Mouse (Mus musculus) E14TG2a.4 (cell line): ENCODE data around the gene Zfp341.

Experiments used
- H3K27me3 ChIP-seq: 2 replicates; pipeline ENCODE4 v1.6.1; 2014; ENCODE audit warnings: low read length, control low read depth; ENCODE audit not compliant: insufficient read depth
- H3K36me3 ChIP-seq: 2 replicates; pipeline ENCODE4 v1.6.1; 2014; ENCODE audit warnings: low read length, control low read depth; ENCODE audit not compliant: insufficient read depth
- H3K4me1 ChIP-seq: replicated peaks from 2 replicates; pipeline ENCODE4 v1.6.1; 2014; ENCODE audit warnings: low read depth, low read length, control low read depth
- H3K4me3 ChIP-seq: replicated peaks from 2 replicates; pipeline ENCODE4 v1.5.1; 2014; ENCODE audit warnings: mild to moderate bottlenecking, low read length
- H3K9me3 ChIP-seq: 2 replicates; pipeline ENCODE4 v1.6.1; 2014; ENCODE audit warnings: low read length, control low read depth
- CTCF ChIP-seq: conservative IDR thresholded peaks from 2 replicates; pipeline ENCODE4 v1.5.1; 2014; ENCODE audit warnings: low read length
- NANOG ChIP-seq: IDR thresholded peaks from 2 replicates; pipeline ENCODE4 v1.6.1; 2014; ENCODE audit warnings: borderline replicate concordance, low read length, mixed read lengths
- POU5F1 ChIP-seq: IDR thresholded peaks from 2 replicates; pipeline ENCODE4 v1.6.1; 2014; ENCODE audit warnings: low read length, borderline replicate concordance

The Zfp341 gene

DNA sequence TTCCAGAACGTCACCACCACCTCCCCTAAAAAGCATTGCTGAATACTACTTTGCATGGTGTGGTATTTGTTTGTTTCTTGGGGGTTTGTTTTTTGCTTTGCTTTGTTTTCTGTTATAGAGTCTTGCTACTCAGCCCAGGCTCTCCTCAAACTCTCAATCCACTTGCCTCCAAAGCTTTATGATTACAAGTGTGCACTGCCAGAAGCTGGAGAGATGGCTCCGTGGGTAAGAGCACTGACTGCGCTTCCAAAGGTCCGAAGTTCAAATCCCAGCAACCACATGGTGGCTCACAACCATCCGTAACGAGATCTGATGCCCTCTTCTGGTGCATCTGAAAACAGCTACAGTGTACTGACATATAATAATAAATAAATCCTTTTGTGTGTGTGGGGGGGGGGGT is 12.5 kb upstream of the Zfp341 start:
- H3K36me3 ChIP-seq = peaks cover 12% of the 10 kb centered on the region
- H3K4me3 ChIP-seq = no peak overlapping the region
- TF ChIP-seq CTCF = no peak
- TF ChIP-seq NANOG = no peak
- TF ChIP-seq POU5F1 = no peak
- H3K27me3 ChIP-seq = no peaks in the 10 kb centered on the region; the same call in 1 of the 2 replicates
- H3K9me3 ChIP-seq = no peaks in the 10 kb centered on the region
- peaks cover 25% of the 10 kb centered on the region for H3K4me1 ChIP-seq

DNA sequence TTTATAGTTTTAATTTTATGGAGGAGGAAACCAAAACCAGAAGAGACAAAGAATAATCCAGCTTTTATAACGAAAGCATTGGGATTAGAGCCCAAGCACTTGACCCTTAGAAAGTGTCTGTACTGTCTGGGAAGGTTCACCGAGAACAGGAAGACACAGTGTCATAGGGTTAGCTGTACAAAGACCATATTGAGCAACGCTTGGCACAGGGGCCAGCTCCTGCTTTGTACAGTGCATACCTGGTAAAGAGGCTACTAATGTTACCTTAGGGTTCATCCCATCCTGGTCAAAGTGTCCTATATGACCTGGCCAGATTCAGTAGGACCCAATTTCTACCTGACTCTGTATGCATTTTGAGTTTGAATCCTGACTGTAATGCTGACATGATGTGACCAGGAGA is 11.8 kb upstream of the Zfp341 start:
- H3K4me3 ChIP-seq = no peak overlapping the region
- H3K27me3 ChIP-seq = no peaks in the 10 kb centered on the region; the same call in 1 of the 2 replicates
- H3K36me3 ChIP-seq = peaks cover 5% of the 10 kb centered on the region
- H3K9me3 ChIP-seq = no peaks in the 10 kb centered on the region
- no peak for TF ChIP-seq NANOG
- TF ChIP-seq CTCF = no peak
- TF ChIP-seq POU5F1 = no peak
- peaks cover 25% of the 10 kb centered on the region for H3K4me1 ChIP-seq

DNA sequence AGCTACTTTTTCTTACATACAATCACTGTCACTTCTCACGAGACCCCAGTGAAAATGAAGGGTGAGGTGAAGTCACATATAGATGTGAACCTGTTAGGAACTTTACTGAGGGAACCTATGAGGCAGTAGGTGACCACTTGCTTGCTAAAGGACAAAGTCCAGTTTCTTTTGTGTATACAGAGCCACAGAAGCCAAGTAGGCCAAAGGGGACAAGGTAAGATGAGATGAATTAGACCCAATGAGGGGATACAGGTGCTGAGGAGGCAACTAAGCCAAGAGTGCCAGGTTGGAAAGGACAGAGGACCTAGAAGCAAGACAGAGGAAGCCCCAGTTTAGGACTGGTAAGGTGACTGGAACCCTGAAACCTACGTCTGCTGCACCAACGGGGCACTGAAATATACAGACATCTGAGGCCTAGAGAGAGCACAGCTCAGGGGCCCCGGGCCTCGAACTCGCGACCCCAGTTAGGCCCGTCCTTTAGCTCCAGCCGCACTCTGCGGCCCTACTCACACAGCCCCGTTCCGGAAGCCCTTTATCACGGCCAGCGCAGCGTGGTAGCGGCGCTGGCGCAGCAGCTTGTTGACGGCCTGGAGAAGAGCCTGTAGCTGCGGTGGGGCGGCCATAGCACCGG is 10.0 kb upstream of the Zfp341 start:
- Histone ChIP-seq H3K27me3 (no peaks in the 10 kb centered on the region; the same call in 1 of the 2 replicates), H3K4me1 (peaks cover 19% of the 10 kb centered on the region)

GRCm38 (mm10) chr2:154603638-154604153 is 9.4 kb upstream of the Zfp341 start, which contains the start of gene Pxmp4:
Pxmp4 (minus strand) TSS chr2:154603708.
- Histone ChIP-seq H3K9me3 (no peaks in the 10 kb centered on the region), H3K36me3 (peaks cover 5% of the 10 kb centered on the region; the same call in 1 of the 2 replicates), H3K27me3 (peaks cover 4% of the 10 kb centered on the region; the same call in 1 of the 2 replicates), H3K4me3 (peak within 1 kb of the TSS; percentile 86), H3K4me1 (peaks cover 22% of the 10 kb centered on the region)
- TF ChIP-seq NANOG (no peak), POU5F1 (no peak), CTCF (no peak)

More for the DNA sequence above, 10.0 kb upstream of the Zfp341 start:
- TF ChIP-seq CTCF = no peak
- TF ChIP-seq NANOG = no peak
- no peak for TF ChIP-seq POU5F1
- Histone ChIP-seq H3K36me3 (peaks cover 5% of the 10 kb centered on the region), H3K4me3 (peak overlapping the region; percentile 86), H3K9me3 (no peaks in the 10 kb centered on the region)

DNA sequence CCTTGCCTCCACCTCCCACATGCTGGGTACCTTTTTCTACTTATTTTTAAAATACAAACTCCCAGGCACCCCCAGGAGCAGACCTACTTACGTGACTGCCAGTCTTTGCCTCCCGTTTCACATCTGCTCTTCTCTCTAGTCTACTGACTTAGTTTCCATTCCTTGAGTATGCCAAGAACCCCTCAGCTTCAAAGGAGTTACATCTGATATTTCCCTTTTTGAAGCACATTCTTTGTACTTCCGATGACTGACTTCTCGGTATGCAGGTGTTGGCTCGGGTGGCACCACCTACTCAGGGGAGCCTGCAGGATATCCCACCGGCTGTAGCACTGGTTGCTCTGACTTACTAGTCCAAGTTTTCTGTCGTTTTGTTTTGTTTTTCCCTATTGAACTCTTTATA is 8.9 kb upstream of the Zfp341 start:
- no peaks in the 10 kb centered on the region for H3K9me3 ChIP-seq
- TF ChIP-seq NANOG (no peak), POU5F1 (no peak)
- peaks cover 4% of the 10 kb centered on the region; the same call in 1 of the 2 replicates for H3K27me3 ChIP-seq
- peaks cover 5% of the 10 kb centered on the region; the same call in 1 of the 2 replicates for H3K36me3 ChIP-seq
- H3K4me3 ChIP-seq = peak overlapping the region; percentile 86
- peaks cover 26% of the 10 kb centered on the region for H3K4me1 ChIP-seq

- no peak for TF ChIP-seq CTCF
- TF ChIP-seq POU5F1 = no peak
- TF ChIP-seq NANOG = no peak
Observed at GRCm38 (mm10) chr2:154606965-154607364, 6.1 kb upstream of the Zfp341 start.

DNA sequence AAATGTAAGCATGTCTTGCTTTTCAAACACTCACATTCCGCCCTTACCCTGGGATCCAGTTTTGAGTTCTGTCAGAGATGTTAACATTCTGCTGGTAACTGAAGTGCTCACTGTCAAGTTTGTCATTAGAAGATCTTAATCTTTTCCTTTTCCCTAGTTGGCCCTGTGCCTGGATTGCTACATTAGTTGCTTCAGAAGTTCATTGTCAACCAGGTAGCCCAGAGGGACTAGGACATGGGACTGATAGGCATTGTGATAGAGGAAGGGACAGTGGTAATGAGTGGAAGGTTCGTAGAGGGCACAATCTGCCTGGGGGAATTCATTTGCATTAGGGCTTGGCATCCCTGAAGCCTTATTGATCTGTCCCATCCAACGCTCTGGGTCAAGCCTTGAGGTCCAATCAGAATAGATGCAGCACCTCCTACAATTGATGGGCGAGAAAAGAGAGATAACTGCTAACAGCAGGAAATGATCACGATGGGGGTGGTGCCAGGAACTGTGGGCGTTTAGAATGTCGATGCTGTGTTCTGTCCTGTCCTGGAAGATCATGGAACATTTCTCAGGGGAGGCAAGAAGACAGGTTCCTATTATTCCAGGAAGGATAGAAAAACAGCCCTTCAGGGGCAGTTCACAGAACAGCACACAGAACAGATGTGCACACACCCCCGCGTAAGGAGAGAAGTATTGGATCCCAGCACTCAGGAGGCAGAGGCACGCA is 3.9 kb upstream of the Zfp341 start:
- H3K4me1 ChIP-seq = peaks cover 41% of the 10 kb centered on the region
- no peaks in the 10 kb centered on the region for H3K36me3 ChIP-seq
- peaks cover 8% of the 10 kb centered on the region for H3K27me3 ChIP-seq
- no peak overlapping the region for H3K4me3 ChIP-seq
- TF ChIP-seq POU5F1 = no peak
- TF ChIP-seq NANOG = no peak
- no peak for TF ChIP-seq CTCF
- no peaks in the 10 kb centered on the region for H3K9me3 ChIP-seq

More at GRCm38 (mm10) chr2:154606965-154607364, 6.1 kb upstream of the Zfp341 start:
- H3K9me3 ChIP-seq = no peaks in the 10 kb centered on the region
- peaks cover 43% of the 10 kb centered on the region for H3K4me1 ChIP-seq
- H3K27me3 ChIP-seq = peaks cover 8% of the 10 kb centered on the region
- no peaks in the 10 kb centered on the region for H3K36me3 ChIP-seq
- no peak overlapping the region for H3K4me3 ChIP-seq

GRCm38 (mm10) chr2:154614841-154615576 is 1.9 kb downstream of the Zfp341 start:
- H3K27me3 ChIP-seq = no peaks in the 10 kb centered on the region
- H3K36me3 ChIP-seq = 0 out of 2 replicates have a peak, but pooled peaks cover 5% of the 10 kb centered on the region
- peaks cover 44% of the 10 kb centered on the region for H3K4me1 ChIP-seq
- TF ChIP-seq NANOG (no peak), CTCF (no peak), POU5F1 (no peak)
- H3K4me3 ChIP-seq = peak overlapping the region; percentile 84
- no peaks in the 10 kb centered on the region for H3K9me3 ChIP-seq
